Mouse (Mus musculus) liver, embryonic 14.5 days (tissue): Measurements from ENCODE around the gene Slc22a1. TPM values are rescaled to one million over a fixed set of nuclear protein-coding genes. Genes with fewer than 3 reads are reported as not detected.
A peak's percentile ranks its signal among the peaks of the same experiment; 100 is the strongest.

Experiments used
- ATAC-seq: fragments of 200-750 bp; cut with Nextera tagmentation; 2 replicates; pipeline ENCODE4 v1.8.0; 2017; ENCODE audit warnings: moderate number of reproducible peaks, mild to moderate bottlenecking, moderate library complexity; ENCODE audit not compliant: insufficient read depth
- DNase-seq, 3 experiments: peaks; one replicate each; pipeline ENCODE4 v3.0.0-alpha.2; 2012 to 2013; ENCODE audit warnings: low read depth in 3 of 3, low spot score in 3 of 3
- H3K27ac ChIP-seq: fragments of 300-500 bp; sonication (generic); 2 replicates; pipeline ENCODE4 v1.5.1; 2014; ENCODE audit warnings: moderate library complexity, mild to moderate bottlenecking, control low read depth, inconsistent platforms
- H3K27me3 ChIP-seq: fragments of 300-500 bp; sonication (generic); 2 replicates; pipeline ENCODE4 v1.6.1; 2014; ENCODE audit warnings: mild to moderate bottlenecking, low read length, moderate library complexity; ENCODE audit not compliant: control insufficient read depth, insufficient read depth
- H3K36me3 ChIP-seq: fragments of 300-500 bp; sonication (generic); replicated peaks from 2 replicates; pipeline ENCODE4 v1.6.1; 2014; ENCODE audit warnings: low read depth; ENCODE audit not compliant: control insufficient read depth, insufficient read depth
- H3K4me1 ChIP-seq, 2 experiments: fragments of 200-500 bp in 1 of 2; fragments of 300-500 bp in 1 of 2; sonication (generic) in 1 of 2; replicated peaks; 2 replicates each; pipeline ENCODE4 v1.6.1; 2012 to 2014; ENCODE audit warnings: antibody characterized with exemption in 1 of 2, inconsistent platforms in 1 of 2, low read length in 1 of 2; ENCODE audit not compliant: control insufficient read depth in 2 of 2, insufficient read depth in 2 of 2
- H3K4me2 ChIP-seq: fragments of 300-500 bp; sonication (generic); 2 replicates; pipeline ENCODE4 v1.6.1; 2014; ENCODE audit warnings: low read depth, mild to moderate bottlenecking, control low read depth, moderate library complexity
- H3K4me3 ChIP-seq, 2 experiments: fragments of 200-500 bp in 1 of 2; fragments of 300-500 bp in 1 of 2; sonication (generic) in 1 of 2; 2 replicates each; pipeline ENCODE4 v1.5.1; 2012 to 2014; ENCODE audit warnings: low read depth in 2 of 2, low read length in 2 of 2, mild to moderate bottlenecking in 2 of 2, control low read depth in 1 of 2, inconsistent platforms in 1 of 2, moderate library complexity in 1 of 2; ENCODE audit not compliant: insufficient read depth in 1 of 2
- H3K9ac ChIP-seq: fragments of 300-500 bp; sonication (generic); replicated peaks from 2 replicates; pipeline ENCODE4 v1.6.1; 2014; ENCODE audit warnings: mild to moderate bottlenecking, control low read depth, moderate library complexity
- H3K9me3 ChIP-seq: fragments of 300-500 bp; sonication (generic); 2 replicates; pipeline ENCODE4 v1.6.1; 2016; ENCODE audit warnings: low read length, mixed read lengths; ENCODE audit not compliant: control insufficient read depth
- CTCF ChIP-seq: IDR thresholded peaks from 2 replicates; pipeline ENCODE4 v1.5.1; 2016; ENCODE audit warnings: antibody characterized with exemption, low read depth, control low read depth
- EP300 ChIP-seq: IDR thresholded peaks from 2 replicates; pipeline ENCODE4 v1.6.1; 2016; ENCODE audit warnings: antibody characterized with exemption, low read depth
- WGBS: fragments of 180-500 bp; shearing (Covaris S2); extraction: QIAGEN DNeasy Blood & Tissue Kit; methylation state at CpG from one replicate; pipeline ENCODE4 v1.1.7; 2014; ENCODE audit not compliant: insufficient replicate concordance; 5-methylcytosine and 5-hydroxymethylcytosine counted together
- polyA plus RNA-seq, 2 experiments: library from polyadenylated mRNA; depleted of rRNA in 1 of 2; stranded (reverse) in 1 of 2; unstranded in 1 of 2; fragments of >200 nt; fragmentation: Nextera tagmentation in 1 of 2; extraction: Ambion mirVana in 1 of 2; gene quantifications; 2 replicates each; pipeline versions ENCODE4 v1.2.1 to v1.2.3; 2012 to 2014

Gene Slc22a1
- polyA plus RNA-seq, 2 experiments = 0.11 TPM; not detected in 1

- no peak overlapping the region for H3K27ac ChIP-seq
- H3K9ac ChIP-seq = no peak overlapping the region
- no peaks in the 10 kb centered on the region for H3K27me3 ChIP-seq
- no peak overlapping the region for H3K4me3 ChIP-seq
- no peak for DNase-seq
- peaks cover 4 to 24% of the 10 kb centered on the region in 2 experiments for H3K4me1 ChIP-seq
- no peak overlapping the region for H3K4me2 ChIP-seq
- H3K36me3 ChIP-seq = no peaks in the 10 kb centered on the region
- H3K9me3 ChIP-seq = no peaks in the 10 kb centered on the region
- no peak for TF ChIP-seq CTCF
- no peak for TF ChIP-seq EP300
- ATAC-seq = peak; percentile 77
Observed at GRCm38 (mm10) chr17:12669363-12669679, 6.3 kb downstream of the Slc22a1 start.

GRCm38 (mm10) chr17:12668478-12669362, 6.9 kb downstream of the Slc22a1 start:
- no peak overlapping the region for H3K27ac ChIP-seq
- 10% methylated on average over 7 of the region's 7 CpGs for WGBS
- no peak overlapping the region for H3K9ac ChIP-seq

GRCm38 (mm10) chr17:12664156-12664555, 11.5 kb downstream of the Slc22a1 start:
- DNase-seq = no peak
- Histone ChIP-seq H3K4me2 (no peak overlapping the region), H3K36me3 (no peaks in the 10 kb centered on the region), H3K27ac (no peak overlapping the region), H3K9ac (no peak overlapping the region), H3K4me1 (peaks cover 0 to 9% of the 10 kb centered on the region in 2 experiments; a peak in 3 of 4 replicates), H3K9me3 (no peaks in the 10 kb centered on the region), H3K27me3 (no peaks in the 10 kb centered on the region), H3K4me3 (no peak overlapping the region)
- WGBS = 53% methylated on average over 8 of the region's 8 CpGs
- TF ChIP-seq EP300 (no peak), CTCF (no peak)
- no peak for ATAC-seq

More at GRCm38 (mm10) chr17:12668478-12669362, 6.9 kb downstream of the Slc22a1 start:
- TF ChIP-seq EP300 (peak; percentile 31), CTCF (no peak)
- ATAC-seq (peak; percentile 76), DNase-seq (peak; percentile 17 to 44 (median 18))
- Histone ChIP-seq H3K4me3 (no peak overlapping the region), H3K36me3 (no peaks in the 10 kb centered on the region), H3K4me2 (no peak overlapping the region; the same call in 1 of the 2 replicates), H3K27me3 (no peaks in the 10 kb centered on the region), H3K4me1 (peaks cover 4 to 24% of the 10 kb centered on the region in 2 experiments), H3K9me3 (no peaks in the 10 kb centered on the region)

- Histone ChIP-seq H3K4me3 (no peak overlapping the region), H3K36me3 (no peaks in the 10 kb centered on the region), H3K9ac (no peak overlapping the region), H3K27ac (no peak overlapping the region), H3K4me1 (no peaks in the 10 kb centered on the region), H3K4me2 (no peak overlapping the region), H3K27me3 (no peaks in the 10 kb centered on the region), H3K9me3 (no peaks in the 10 kb centered on the region)
- TF ChIP-seq EP300 (no peak), CTCF (peak; percentile 64)
- no peak for DNase-seq
- no peak for ATAC-seq
- 60% methylated on average over 13 of the region's 13 CpGs for whole genome bisulfite sequencing
Observed at GRCm38 (mm10) chr17:12660572-12661260, 14.9 kb downstream of the Slc22a1 start.

- no peak for ATAC-seq
- no peak overlapping the region for H3K4me3 ChIP-seq
- DNase-seq = no peak
- no peak overlapping the region for H3K27ac ChIP-seq
- TF ChIP-seq EP300 = no peak
- TF ChIP-seq CTCF = no peak
- H3K9me3 ChIP-seq = no peaks in the 10 kb centered on the region
- H3K4me1 ChIP-seq = no peaks in the 10 kb centered on the region
- no peak overlapping the region for H3K4me2 ChIP-seq
- WGBS = 69% methylated on average over 10 of the region's 10 CpGs
- H3K36me3 ChIP-seq = no peaks in the 10 kb centered on the region
- no peaks in the 10 kb centered on the region for H3K27me3 ChIP-seq
- H3K9ac ChIP-seq = no peak overlapping the region
Observed at GRCm38 (mm10) chr17:12659233-12659632, 16.4 kb downstream of the Slc22a1 start.
